Mouse (Mus musculus) monocyte, adult 5-6 weeks (primary cell): Measurements from ENCODE around the gene Cand2. TPM values are rescaled to one million over a fixed set of nuclear protein-coding genes. Genes with fewer than 3 reads are reported as not detected.

Experiments used
- total RNA-seq: library from RNA; stranded (forward); fragments of 200-1000, 200-491, 200-594 nt; gene quantifications from 3 replicates; pipeline ENCODE4 v1.2.3, GENCODE M21; 2017

Cand2 gene
- total RNA-seq, 1 experiment from 2014 or later = 0.19 TPM

Other genes starting within 250 kb of the Cand2 start
- gene Tsen2, start 229.9 kb upstream of the Cand2 start, total RNA-seq = 1.3 to 7.5 TPM (median 2.8 TPM) in 3 replicates
- gene Mkrn2os, start 182.0 kb upstream of the Cand2 start, total RNA-seq = not detected in 3 replicates
- 8.5 to 18.5 TPM (median 9.1 TPM) in 3 replicates for gene Mkrn2, start 172.6 kb upstream of the Cand2 start, total RNA-seq
- 180 to 216 TPM (median 195 TPM) in 3 replicates for gene Raf1, start 97.9 kb upstream of the Cand2 start, total RNA-seq
- gene Tmem40, start 12.1 kb upstream of the Cand2 start, total RNA-seq = 3.1 to 13.5 TPM in 2 of 3 replicates, not detected in the other
- gene Rpl32, start 34.2 kb downstream of the Cand2 start, total RNA-seq = 1,916 to 2,189 TPM (median 2,052 TPM) in 3 replicates
- not detected in 3 replicates for gene Efcab12, start 63.9 kb downstream of the Cand2 start, total RNA-seq
- gene Mbd4, start 78.8 kb downstream of the Cand2 start, total RNA-seq = 9.7 to 13.3 TPM (median 11.5 TPM) in 3 replicates
- 1.1 to 1.2 TPM (median 1.1 TPM) in 3 replicates for gene Ift122, start 78.9 kb downstream of the Cand2 start, total RNA-seq
- not detected in 3 replicates for gene Rho, start 157.2 kb downstream of the Cand2 start, total RNA-seq
- not detected in 3 replicates for gene H1foo, start 170.4 kb downstream of the Cand2 start, total RNA-seq
- gene Plxnd1, start 220.5 kb downstream of the Cand2 start, total RNA-seq = 8.2 to 17.6 TPM (median 17.6 TPM) in 3 replicates